Mouse (Mus musculus): ENCODE measurements around the gene Etfbkmt.
A peak's percentile ranks its signal among the peaks of the same experiment; 100 is the strongest.
"Not testable (repeated sequence)": the region's sequence is repeated elsewhere in the genome, so short reads cannot be mapped to it uniquely, and the experiment has no call there.

Gene Etfbkmt

DNA sequence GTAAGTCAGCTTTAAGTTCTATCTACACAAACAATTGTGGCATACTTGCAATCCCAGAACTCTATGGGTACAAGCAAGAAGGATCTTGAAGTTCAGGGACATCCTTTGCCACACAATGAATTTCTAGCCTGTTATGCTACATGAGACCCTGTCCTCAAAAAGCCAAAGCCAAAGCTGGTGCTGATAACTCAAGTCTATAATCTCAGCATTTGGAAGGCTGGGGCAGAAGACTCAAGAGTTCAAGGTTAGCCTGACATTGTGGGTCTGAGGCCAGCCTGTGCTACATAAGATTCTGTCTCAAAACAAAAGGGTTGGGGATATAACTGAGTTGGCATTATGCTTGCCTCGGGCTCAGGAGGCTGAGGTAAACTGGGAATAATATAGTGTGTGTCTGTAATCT, 47.7 kb downstream of the Etfbkmt start:
- no peak for DNase-seq

DNA sequence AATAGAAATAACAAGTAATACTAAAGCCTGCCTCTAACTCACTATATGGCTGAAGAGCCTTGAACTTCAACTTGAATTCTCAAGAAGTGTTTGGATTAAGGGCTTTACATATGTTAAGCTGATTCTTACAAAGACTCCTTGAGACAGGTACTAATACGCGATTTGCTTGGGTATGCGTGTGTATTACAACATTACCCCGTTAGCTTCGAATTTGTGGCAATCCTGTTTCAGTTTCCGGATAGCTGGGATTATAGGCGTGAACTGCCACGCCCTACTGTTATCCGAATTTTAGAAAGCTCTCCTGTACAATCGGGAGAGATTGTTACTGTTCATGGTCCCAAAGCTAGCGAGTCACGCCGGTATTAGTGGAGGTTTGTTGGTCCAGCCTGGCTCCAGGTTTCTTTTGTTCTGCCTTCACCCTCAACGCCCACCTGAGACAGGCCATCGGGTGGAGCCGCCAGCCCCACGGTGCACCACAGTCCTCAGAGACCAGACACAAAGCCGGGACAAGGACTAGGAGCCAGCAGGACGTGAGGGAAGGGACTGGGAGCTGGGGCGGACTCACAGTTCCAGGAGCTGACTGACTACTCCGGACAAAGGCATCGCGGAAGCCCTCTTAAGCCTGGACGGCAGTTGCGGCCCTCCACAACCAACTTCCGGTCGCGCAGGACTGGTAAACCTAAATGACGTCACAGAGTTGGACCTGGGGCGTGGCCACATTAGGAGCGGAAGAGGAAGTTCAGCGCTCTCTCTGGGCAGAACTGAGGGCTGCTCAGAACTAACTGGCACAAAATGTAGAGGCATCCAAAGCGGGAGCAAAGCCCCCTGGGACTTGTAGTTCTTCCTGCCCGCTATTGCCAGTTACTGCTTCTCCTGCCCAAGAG, 48.6 kb downstream of the Etfbkmt start, which contains the start of gene Amn1:
TSS of gene Amn1 (minus strand) at position 672 of the 884 bp plus-strand sequence.
- peak; percentile 95 for DNase-seq

DNA sequence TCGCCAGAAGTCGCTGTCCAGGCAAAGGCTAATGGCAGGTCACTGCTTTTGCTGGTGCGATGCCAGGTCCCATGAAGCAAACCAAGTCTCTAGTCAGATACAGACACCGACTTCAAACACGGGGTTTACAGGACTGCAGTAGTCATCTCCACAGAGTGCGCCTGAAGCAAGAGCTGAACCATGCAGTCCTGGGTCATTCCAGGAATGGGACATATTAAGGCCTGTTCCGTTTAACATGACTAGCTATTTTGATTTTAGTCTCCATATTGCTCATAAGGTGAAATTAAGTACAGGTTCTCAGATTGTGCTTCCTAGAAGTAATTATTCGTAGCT, 49.2 kb downstream of the Etfbkmt start:
- no peak for DNase-seq

DNA sequence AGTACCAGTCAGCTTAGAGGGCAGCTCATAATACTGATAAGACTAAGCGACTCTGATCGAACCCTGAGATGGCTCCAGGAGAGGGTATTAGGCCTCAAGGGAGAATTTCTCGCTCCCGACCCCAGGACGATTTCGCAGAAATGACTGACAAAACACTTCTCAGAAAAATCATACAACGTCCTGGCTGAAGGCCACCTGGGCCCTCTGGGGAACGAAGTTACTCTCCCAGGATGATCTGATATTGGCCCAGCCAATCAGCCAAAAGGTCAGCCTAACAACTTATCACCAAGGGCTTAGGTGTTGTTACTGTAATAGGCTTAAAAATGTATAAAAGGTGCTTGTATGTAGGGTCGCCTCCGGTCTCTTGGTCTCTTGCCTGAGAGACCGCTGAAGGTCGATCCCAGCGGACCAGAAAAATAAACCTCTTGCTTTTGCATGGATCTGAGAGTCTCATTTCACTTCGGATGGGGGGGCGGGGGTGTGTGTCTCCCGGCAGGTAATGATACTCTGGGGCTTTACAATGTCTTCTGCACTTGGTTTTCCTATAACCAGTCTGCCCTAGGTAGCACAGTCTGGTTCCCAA, 49.8 kb downstream of the Etfbkmt start:
- no peak for DNase-seq

DNA sequence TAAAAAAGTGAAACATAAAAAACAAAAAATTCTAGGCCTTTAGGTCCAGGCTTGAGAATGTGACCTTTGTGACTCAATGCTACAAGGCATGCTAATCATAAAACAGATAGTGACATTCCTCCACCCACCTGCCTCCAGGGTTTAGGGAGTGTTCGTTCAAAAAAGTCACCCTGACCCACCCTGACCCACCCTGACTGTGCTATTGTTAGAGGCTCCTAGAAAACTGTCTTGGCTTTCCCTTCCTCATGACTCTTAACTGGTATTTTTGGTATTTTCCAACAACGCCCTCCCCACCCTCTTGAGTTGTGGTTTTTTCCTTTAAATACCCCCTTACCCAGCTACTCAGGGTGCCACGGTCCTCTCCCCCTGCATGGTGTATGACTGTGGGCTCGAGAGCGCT, 52.3 kb downstream of the Etfbkmt start:
- not testable (repeated sequence) for DNase-seq

DNA sequence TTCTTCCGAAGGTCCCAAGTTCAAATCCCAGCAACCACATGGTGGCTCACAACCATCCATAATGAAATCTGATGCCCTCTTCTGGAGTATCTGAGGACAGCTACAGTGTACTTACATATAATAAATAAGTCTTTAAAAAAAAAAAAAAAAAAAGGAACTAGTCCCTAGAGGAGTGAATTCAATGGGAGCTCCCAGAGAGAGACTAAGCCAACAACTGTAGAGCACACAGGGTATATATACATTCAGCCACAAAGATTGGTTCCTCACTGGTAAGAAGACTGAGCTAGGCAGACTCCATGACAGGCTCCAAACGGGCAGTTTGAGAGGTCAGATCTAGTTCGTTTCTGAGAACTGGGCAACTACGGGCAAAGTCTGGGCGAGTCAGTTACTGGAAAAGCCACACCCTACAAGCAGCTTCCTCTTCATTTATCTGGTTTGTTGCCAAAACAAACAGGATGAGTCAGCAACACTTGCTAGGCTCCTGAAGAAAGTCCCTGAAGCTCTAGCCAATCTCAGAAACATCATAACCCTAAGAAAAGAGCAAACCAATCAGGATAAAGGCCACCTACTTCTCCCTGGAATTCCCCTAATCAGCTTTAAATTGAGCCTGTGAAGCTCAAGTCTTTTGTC, 53.7 kb downstream of the Etfbkmt start:
- DNase-seq: no peak

DNA sequence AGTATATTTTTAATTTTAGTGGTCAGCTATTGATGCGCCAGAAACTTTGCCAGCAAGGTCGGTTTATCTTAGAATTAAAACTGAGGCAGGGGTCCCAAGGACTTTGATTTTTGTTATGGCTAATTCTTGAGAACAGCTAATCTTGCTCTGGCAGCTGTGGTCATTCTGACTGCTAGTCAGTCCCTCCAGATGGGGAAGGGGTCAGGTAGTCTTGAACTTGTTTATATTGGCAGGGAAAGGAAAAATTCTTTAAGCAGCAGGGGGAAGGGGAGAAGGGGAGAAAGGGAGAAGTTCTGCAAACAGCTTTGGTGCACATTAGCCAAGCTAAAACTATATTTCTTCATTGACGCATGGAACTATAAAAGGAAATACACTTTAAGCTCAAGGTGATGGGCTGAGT, 57.5 kb downstream of the Etfbkmt start:
- no peak for DNase-seq

DNA sequence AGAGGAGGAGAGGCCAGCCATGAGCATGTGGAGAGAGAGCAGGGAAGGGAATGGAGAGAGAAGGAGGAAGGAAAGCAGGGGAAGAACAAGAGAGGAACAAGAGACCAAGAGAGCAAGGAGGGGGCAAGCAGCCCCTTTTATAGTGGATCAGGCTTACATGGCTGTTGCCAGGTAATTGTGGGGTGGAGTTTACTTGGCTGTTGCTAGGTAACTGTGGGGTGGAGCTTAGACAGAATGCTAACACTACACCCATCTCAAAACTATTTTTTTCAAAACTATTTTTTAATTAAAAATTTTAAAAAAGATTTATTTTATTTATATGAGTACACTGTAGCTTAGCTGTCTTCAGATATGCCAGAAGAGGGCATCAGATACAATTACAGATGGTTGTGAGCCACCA, 58.9 kb downstream of the Etfbkmt start:
- no peak for DNase-seq
